8 mouse cellular contexts compared by ENCODE assay signal in the genomic region with DNA sequence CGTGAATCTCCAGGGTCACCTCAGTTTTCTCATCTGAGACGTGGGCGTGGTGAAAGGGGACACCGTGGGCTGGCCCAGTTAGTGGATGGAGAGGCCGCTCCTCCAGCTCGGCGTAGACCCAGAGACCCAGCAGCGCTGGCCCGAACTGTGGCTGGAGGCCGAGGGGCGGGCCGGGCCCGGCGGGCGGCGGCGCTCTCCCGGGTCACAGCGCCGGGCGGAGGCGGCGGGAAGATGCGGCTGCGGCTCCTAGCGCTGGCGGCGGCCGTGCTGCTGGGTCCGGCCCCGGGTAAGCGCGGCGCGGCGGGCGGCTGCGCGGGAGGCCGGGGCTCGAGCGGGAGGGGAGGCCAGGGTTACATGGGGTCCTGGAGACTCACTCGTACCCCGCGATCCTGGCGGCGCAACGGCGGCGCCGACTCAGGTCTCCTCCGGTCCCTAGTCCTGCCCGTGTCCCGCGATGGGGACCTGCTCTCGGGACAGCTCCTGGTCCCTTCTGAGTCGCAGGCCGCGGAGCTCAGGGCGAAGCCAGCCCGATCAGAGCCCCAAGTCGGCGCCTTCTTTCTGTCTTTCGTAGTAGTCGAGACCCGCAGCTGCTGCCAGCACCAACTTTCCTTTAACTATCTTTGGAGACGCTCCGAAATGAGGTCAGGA. TPM values are rescaled to one million over a fixed set of nuclear protein-coding genes. Genes with fewer than 3 reads are reported as not detected.
DNase-seq lines count a peak whose midpoint lies in the region; ATAC-seq and TF ChIP-seq lines count a peak whose summit lies in the region.

A gene (plus strand): TSS at position 76 of the 648 bp plus-strand sequence.

- no peak for TF ChIP-seq POLR2A in cortical plate, adult 2 months (IDR thresholded peaks at IDR 0.05; ENCODE audit: extremely low read depth, insufficient read depth, low read length)
- TF ChIP-seq POLR2A in small intestine, adult 2 months (IDR thresholded peaks at IDR 0.05; ENCODE audit: low read depth, low read length): no peak

- no peaks in the 10 kb centered on the region for H3K9me3 ChIP-seq in hindbrain, embryonic 16.5 days (ENCODE audit: control insufficient read depth, low read length)
- H3K9me3 ChIP-seq in midbrain, embryonic 10.5 days (replicated peaks): no peaks in the 10 kb centered on the region

- H3K27me3 ChIP-seq in hindbrain, embryonic 16.5 days (replicated peaks; ENCODE audit: control insufficient read depth, insufficient read depth, low read length): no peaks in the 10 kb centered on the region
- peaks cover 36% of the 10 kb centered on the region for H3K27me3 ChIP-seq in midbrain, embryonic 10.5 days (ENCODE audit: low read depth, poor library complexity, severe bottlenecking)
- peaks cover 11% of the 10 kb centered on the region for H3K27me3 ChIP-seq in small intestine, adult 2 months (ENCODE audit: control insufficient read depth, insufficient read depth, low read length)

- intact Hi-C loops in gastrocnemius, postnatal 14 days (cut with DNase I; ENCODE audit: low total_unique reads): no loop called here
- intact Hi-C loops in left cerebral cortex, postnatal 25 days (cut with DNase I): no loop called here

- TF ChIP-seq CTCF in cortical plate, adult 2 months (IDR thresholded peaks at IDR 0.05; ENCODE audit: extremely low read depth, insufficient read depth, low read length): no peak
- TF ChIP-seq CTCF in small intestine, adult 2 months (IDR thresholded peaks at IDR 0.05; ENCODE audit: extremely low read depth, insufficient read length, insufficient replicate concordance, low read depth, low read length): no peak

- H3K36me3 ChIP-seq in hindbrain, embryonic 16.5 days (ENCODE audit: control insufficient read depth, insufficient read depth, low read length): no peaks in the 10 kb centered on the region
- H3K36me3 ChIP-seq in midbrain, embryonic 10.5 days: no peaks in the 10 kb centered on the region
- no peaks in the 10 kb centered on the region for H3K36me3 ChIP-seq in small intestine, adult 2 months (ENCODE audit: control insufficient read depth, insufficient read depth, low read length)

- peak within 1 kb of the TSS; percentile 77 for H3K9ac ChIP-seq in hindbrain, embryonic 16.5 days (ENCODE audit: low read depth, low read length)

- peak within 1 kb of the TSS; percentile 35 for H3K4me3 ChIP-seq in cortical plate, adult 2 months (ENCODE audit: insufficient read depth, low read length)
- H3K4me3 ChIP-seq in hindbrain, embryonic 16.5 days (ENCODE audit: low read length): peak within 1 kb of the TSS; percentile 56
- peak within 1 kb of the TSS; percentile 68 for H3K4me3 ChIP-seq in midbrain, embryonic 10.5 days
- peak within 1 kb of the TSS; percentile 53 for H3K4me3 ChIP-seq in small intestine, adult 2 months (ENCODE audit: low read depth, low read length)

- WGBS in hindbrain, embryonic 16.5 days: 1% methylated on average over 31 of the region's 68 CpGs
- under 1% methylated on average over 65 of the region's 68 CpGs for whole genome bisulfite sequencing in midbrain, embryonic 10.5 days
- WGBS in small intestine, adult 2 months: 4% methylated on average over 62 of the region's 68 CpGs

- H3K4me2 ChIP-seq in hindbrain, embryonic 16.5 days (ENCODE audit: low read length): peak within 1 kb of the TSS; percentile 82

- ATAC-seq in hindbrain, embryonic 16.5 days: peak; percentile 84

- DNase-seq in adrenal gland, adult 8-10 months: peak; percentile 52
- DNase-seq in gastrocnemius, postnatal 14 days: peak; percentile 88
- DNase-seq in left cerebral cortex, postnatal 25 days (ENCODE audit: low spot score in 2 of 2): peak; percentile 28 to 42
- peak; percentile 69 for DNase-seq in midbrain, embryonic 10.5 days (ENCODE audit: low spot score)
- DNase-seq in B cell, adult 2 months: no peak

- H3K27ac ChIP-seq in cortical plate, adult 2 months (ENCODE audit: insufficient read depth, low read length): no peak within 1 kb of the TSS
- H3K27ac ChIP-seq in hindbrain, embryonic 16.5 days (ENCODE audit: low read depth, low read length): peak within 1 kb of the TSS; percentile 51; the same call in 1 of the 2 replicates
- H3K27ac ChIP-seq in midbrain, embryonic 10.5 days (replicated peaks): peak within 1 kb of the TSS; percentile 86
- peak within 1 kb of the TSS; percentile 35 for H3K27ac ChIP-seq in small intestine, adult 2 months (ENCODE audit: insufficient read depth, low read depth, low read length)

- H3K4me1 ChIP-seq in cortical plate, adult 2 months (ENCODE audit: control insufficient read depth, insufficient read depth, low read length): no peaks in the 10 kb centered on the region
- peaks cover 11% of the 10 kb centered on the region for H3K4me1 ChIP-seq in hindbrain, embryonic 16.5 days (ENCODE audit: control insufficient read depth, insufficient read depth, low read depth, low read length)
- peaks cover 25% of the 10 kb centered on the region for H3K4me1 ChIP-seq in midbrain, embryonic 10.5 days
- H3K4me1 ChIP-seq in small intestine, adult 2 months (ENCODE audit: control insufficient read depth, insufficient read depth, insufficient read length, low read length): no peaks in the 10 kb centered on the region; the same call in 1 of the 2 replicates

RNA-seq across cellular contexts. Expression of the gene that starts here (rescaled TPM):
- 10 to 100 TPM; 15.7 to 22.0 (median 18.1) TPM for total RNA-seq in adrenal gland, adult 8-10 months (2022)
- 3.3 and 3.9 TPM in 2 replicates for polyA plus RNA-seq in cortical plate, adult 2 months (2012; rRNA removed)
- total RNA-seq in gastrocnemius, postnatal 14 days (2021): 10 to 100 TPM in 1 of 2 experiments, 1 to 10 TPM in 1; 8.2 to 10.9 TPM
- 14.5 and 16.3 TPM in 2 replicates for polyA plus RNA-seq in hindbrain, embryonic 16.5 days (2015; fragmentation: Nextera tagmentation; extraction: Ambion mirVana)
- 1 to 10 TPM; 3.3 to 4.7 TPM for total RNA-seq in left cerebral cortex, postnatal 25 days (2021)
- polyA plus RNA-seq in midbrain, embryonic 10.5 days (2016; fragmentation: Nextera tagmentation; extraction: Ambion mirVana): 2.7 and 3.6 TPM in 2 replicates
- polyA plus RNA-seq in small intestine, adult 2 months (2012; rRNA removed): 1.6 and 2.7 TPM in 2 replicates

Comparison
In these comparisons a context has a peak if more than half of its experiments do, and no peak if none do; other contexts are left out.
1. DNase-seq: peak in adrenal gland, adult 8-10 months (single experiment), gastrocnemius, postnatal 14 days (single experiment), left cerebral cortex, postnatal 25 days (2 of 2) and midbrain, embryonic 10.5 days (single experiment); none in B cell, adult 2 months (0 of 2).
2. Peak in every context shown above with its lines, with median percentiles within 50 percentile points of each other: H3K4me3 ChIP-seq.